Mouse (Mus musculus): ENCODE data around the gene Cfap74.

The Cfap74 gene

DNA sequence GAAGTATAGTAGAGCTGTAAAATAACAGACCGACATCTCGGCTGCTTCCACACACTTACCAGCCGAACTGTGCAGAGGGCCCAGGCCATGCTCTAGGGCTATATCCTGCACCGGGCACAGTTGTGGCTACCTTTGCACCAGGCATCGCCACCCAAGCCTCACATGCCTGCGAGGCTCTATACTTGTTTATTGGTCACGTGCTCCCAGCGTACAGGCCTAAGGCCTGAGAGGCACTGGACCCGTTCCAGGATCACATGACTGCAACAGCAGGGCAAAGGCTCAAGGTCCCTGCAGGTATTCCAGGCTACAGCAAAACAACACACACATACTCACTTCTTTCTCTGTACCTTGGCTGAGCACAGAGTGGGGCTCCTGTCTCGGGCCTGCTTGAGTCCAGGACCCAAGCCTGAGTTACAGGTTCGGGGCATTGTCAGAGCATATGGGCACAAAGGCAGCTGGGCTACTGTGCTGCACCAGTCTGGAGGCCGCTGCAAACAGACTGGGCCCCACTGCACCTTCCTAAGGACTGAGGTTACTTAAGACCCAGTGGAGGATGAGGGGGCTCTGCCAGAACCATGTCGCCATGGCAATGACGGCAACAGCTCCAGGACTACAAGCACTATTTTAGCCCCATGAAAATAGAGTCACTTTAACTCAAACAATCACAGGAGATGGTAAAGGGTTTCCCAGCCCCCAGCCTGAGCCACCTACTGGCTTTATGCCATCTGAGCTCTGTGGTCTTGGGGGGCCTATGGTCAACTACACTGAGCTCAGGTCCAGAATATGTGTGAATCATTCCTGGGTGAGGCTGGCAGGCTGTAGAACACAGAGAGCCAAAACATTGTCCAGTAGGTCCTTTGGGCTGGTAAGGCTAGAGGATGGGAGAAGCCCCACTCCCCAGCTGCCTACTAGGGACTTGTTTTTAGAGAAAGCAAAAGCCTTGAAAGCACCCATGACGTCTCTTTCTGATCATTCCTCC is 38.0 kb upstream of the Cfap74 start:
- TF ChIP-seq CTCF (conservative IDR thresholded peaks at IDR 0.05; ENCODE audit: low read length): no peak
- no peak for TF ChIP-seq NANOG (IDR thresholded peaks at IDR 0.05; ENCODE audit: borderline replicate concordance, low read length)
- no peak for TF ChIP-seq POU5F1 (IDR thresholded peaks at IDR 0.05; ENCODE audit: borderline replicate concordance, low read length)
- Histone ChIP-seq H3K4me3 (replicated peaks; ENCODE audit: low read length) (no peak overlapping the region), H3K27me3 (ENCODE audit: insufficient read depth, low read length) (no peaks in the 10 kb centered on the region), H3K4me1 (replicated peaks; ENCODE audit: low read depth, low read length) (peaks cover 25% of the 10 kb centered on the region), H3K36me3 (ENCODE audit: insufficient read depth, low read length) (no peaks in the 10 kb centered on the region), H3K9me3 (ENCODE audit: low read length) (no peaks in the 10 kb centered on the region)

DNA sequence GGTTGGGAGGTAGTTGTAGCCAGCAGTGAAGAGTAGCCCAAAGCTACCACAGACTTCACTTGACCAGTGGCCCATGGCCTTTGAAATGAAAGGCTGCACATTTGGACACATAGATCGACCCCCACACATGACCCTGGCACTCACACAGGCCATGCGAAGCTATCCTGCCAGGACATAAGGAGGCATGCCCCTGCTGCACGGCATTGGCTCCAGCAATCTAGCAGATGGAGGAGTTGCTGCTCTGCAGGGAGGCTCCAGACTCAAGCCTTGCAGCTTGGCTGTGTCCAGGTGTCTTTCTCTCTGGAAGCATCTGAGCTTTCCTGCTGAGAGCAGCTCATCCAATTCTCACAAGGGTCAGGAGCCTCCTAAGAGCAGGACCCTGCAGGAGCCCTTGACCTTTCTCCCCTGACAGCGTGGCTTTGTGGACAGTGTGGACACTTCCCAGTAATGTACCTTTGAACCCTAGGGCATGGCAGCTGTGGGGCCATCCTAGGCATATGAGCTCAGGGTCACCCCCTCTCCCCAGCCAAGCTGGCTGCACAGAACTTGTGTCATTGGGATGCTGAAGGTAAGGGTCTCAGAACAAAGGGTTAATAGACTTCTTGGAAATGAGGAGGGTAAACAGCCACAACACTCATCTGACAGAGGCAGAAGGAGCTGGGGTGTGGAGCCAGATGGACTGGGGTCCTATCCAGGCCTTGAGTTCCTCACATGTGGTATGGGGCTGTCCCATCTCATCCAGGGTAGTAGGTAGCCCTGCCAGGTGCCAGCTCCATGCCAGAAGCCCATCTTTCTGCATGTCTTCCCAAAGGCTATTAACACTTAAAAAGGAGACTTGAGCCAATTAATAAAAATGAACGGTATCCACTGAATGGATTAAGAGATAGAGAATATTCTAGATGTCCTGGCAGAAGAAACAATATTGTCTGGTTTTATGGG is 36.9 kb upstream of the Cfap74 start:
- Histone ChIP-seq H3K4me3 (replicated peaks; ENCODE audit: low read length) (no peak overlapping the region), H3K4me1 (replicated peaks; ENCODE audit: low read depth, low read length) (peaks cover 25% of the 10 kb centered on the region), H3K9me3 (ENCODE audit: low read length) (no peaks in the 10 kb centered on the region), H3K36me3 (ENCODE audit: insufficient read depth, low read length) (no peaks in the 10 kb centered on the region), H3K27me3 (ENCODE audit: insufficient read depth, low read length) (no peaks in the 10 kb centered on the region)
- TF ChIP-seq CTCF (conservative IDR thresholded peaks at IDR 0.05; ENCODE audit: low read length) (no peak), NANOG (IDR thresholded peaks at IDR 0.05; ENCODE audit: borderline replicate concordance, low read length) (no peak), POU5F1 (IDR thresholded peaks at IDR 0.05; ENCODE audit: borderline replicate concordance, low read length) (no peak)

GRCm38 (mm10) chr4:155381974-155382373 is 27.0 kb upstream of the Cfap74 start:
- Histone ChIP-seq H3K9me3 (ENCODE audit: low read length) (no peaks in the 10 kb centered on the region), H3K4me3 (replicated peaks; ENCODE audit: low read length) (no peak overlapping the region), H3K4me1 (replicated peaks; ENCODE audit: low read depth, low read length) (peaks cover 12% of the 10 kb centered on the region), H3K36me3 (ENCODE audit: insufficient read depth, low read length) (no peaks in the 10 kb centered on the region), H3K27me3 (ENCODE audit: insufficient read depth, low read length) (peaks cover 41% of the 10 kb centered on the region)
- no peak for TF ChIP-seq POU5F1 (IDR thresholded peaks at IDR 0.05; ENCODE audit: borderline replicate concordance, low read length)
- no peak for TF ChIP-seq CTCF (conservative IDR thresholded peaks at IDR 0.05; ENCODE audit: low read length)
- TF ChIP-seq NANOG (IDR thresholded peaks at IDR 0.05; ENCODE audit: borderline replicate concordance, low read length): no peak

DNA sequence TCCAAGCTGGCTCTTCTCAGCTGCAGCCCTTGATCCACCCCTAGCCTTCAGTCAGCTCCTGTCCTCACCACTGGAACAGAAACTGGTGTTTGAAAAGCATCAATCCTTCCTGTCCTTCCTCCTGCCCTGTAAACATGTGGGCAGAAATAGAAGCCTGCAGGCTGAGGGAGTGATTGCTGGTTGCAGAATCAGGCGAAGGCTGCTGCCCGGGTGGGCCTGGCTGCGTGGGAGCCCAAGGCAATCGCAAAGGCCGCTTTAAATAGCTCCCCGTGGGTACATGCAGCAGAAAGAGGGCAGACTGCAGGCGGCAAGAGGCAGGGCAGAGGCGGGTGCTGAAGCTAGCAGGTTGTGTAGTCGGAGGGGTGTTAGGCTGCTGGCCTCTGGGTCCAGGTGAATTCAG is 26.2 kb upstream of the Cfap74 start:
- Histone ChIP-seq H3K36me3 (ENCODE audit: insufficient read depth, low read length) (no peaks in the 10 kb centered on the region), H3K4me3 (replicated peaks; ENCODE audit: low read length) (no peak overlapping the region), H3K4me1 (replicated peaks; ENCODE audit: low read depth, low read length) (peaks cover 6% of the 10 kb centered on the region), H3K9me3 (ENCODE audit: low read length) (no peaks in the 10 kb centered on the region), H3K27me3 (ENCODE audit: insufficient read depth, low read length) (peaks cover 46% of the 10 kb centered on the region)
- TF ChIP-seq NANOG (IDR thresholded peaks at IDR 0.05; ENCODE audit: borderline replicate concordance, low read length) (no peak), CTCF (conservative IDR thresholded peaks at IDR 0.05; ENCODE audit: low read length) (no peak), POU5F1 (IDR thresholded peaks at IDR 0.05; ENCODE audit: borderline replicate concordance, low read length) (no peak)

GRCm38 (mm10) chr4:155383326-155383725 is 25.7 kb upstream of the Cfap74 start:
- Histone ChIP-seq H3K4me1 (replicated peaks; ENCODE audit: low read depth, low read length) (peaks cover under 1% of the 10 kb centered on the region), H3K27me3 (ENCODE audit: insufficient read depth, low read length) (peaks cover 46% of the 10 kb centered on the region), H3K9me3 (ENCODE audit: low read length) (no peaks in the 10 kb centered on the region), H3K4me3 (replicated peaks; ENCODE audit: low read length) (no peak overlapping the region), H3K36me3 (ENCODE audit: insufficient read depth, low read length) (no peaks in the 10 kb centered on the region)
- TF ChIP-seq CTCF (conservative IDR thresholded peaks at IDR 0.05; ENCODE audit: low read length): no peak
- no peak for TF ChIP-seq NANOG (IDR thresholded peaks at IDR 0.05; ENCODE audit: borderline replicate concordance, low read length)
- TF ChIP-seq POU5F1 (IDR thresholded peaks at IDR 0.05; ENCODE audit: borderline replicate concordance, low read length): no peak

GRCm38 (mm10) chr4:155387166-155387565 is 21.8 kb upstream of the Cfap74 start:
- Histone ChIP-seq H3K9me3 (ENCODE audit: low read length) (no peaks in the 10 kb centered on the region), H3K4me1 (replicated peaks; ENCODE audit: low read depth, low read length) (no peaks in the 10 kb centered on the region), H3K4me3 (replicated peaks; ENCODE audit: low read length) (no peak overlapping the region), H3K36me3 (ENCODE audit: insufficient read depth, low read length) (no peaks in the 10 kb centered on the region), H3K27me3 (ENCODE audit: insufficient read depth, low read length) (peaks cover 36% of the 10 kb centered on the region)
- TF ChIP-seq NANOG (IDR thresholded peaks at IDR 0.05; ENCODE audit: borderline replicate concordance, low read length) (no peak), POU5F1 (IDR thresholded peaks at IDR 0.05; ENCODE audit: borderline replicate concordance, low read length) (no peak), CTCF (conservative IDR thresholded peaks at IDR 0.05; ENCODE audit: low read length) (no peak)

- TF ChIP-seq POU5F1 (IDR thresholded peaks at IDR 0.05; ENCODE audit: borderline replicate concordance, low read length): no peak
- TF ChIP-seq CTCF (conservative IDR thresholded peaks at IDR 0.05; ENCODE audit: low read length): no peak
- no peak for TF ChIP-seq NANOG (IDR thresholded peaks at IDR 0.05; ENCODE audit: borderline replicate concordance, low read length)
- Histone ChIP-seq H3K36me3 (ENCODE audit: insufficient read depth, low read length) (no peaks in the 10 kb centered on the region), H3K4me1 (replicated peaks; ENCODE audit: low read depth, low read length) (peaks cover 4% of the 10 kb centered on the region; the same call in 1 of the 2 replicates), H3K9me3 (ENCODE audit: low read length) (no peaks in the 10 kb centered on the region), H3K4me3 (replicated peaks; ENCODE audit: low read length) (no peak overlapping the region), H3K27me3 (ENCODE audit: insufficient read depth, low read length) (peaks cover 61% of the 10 kb centered on the region)
Observed at GRCm38 (mm10) chr4:155395471-155395870, 13.5 kb upstream of the Cfap74 start.

DNA sequence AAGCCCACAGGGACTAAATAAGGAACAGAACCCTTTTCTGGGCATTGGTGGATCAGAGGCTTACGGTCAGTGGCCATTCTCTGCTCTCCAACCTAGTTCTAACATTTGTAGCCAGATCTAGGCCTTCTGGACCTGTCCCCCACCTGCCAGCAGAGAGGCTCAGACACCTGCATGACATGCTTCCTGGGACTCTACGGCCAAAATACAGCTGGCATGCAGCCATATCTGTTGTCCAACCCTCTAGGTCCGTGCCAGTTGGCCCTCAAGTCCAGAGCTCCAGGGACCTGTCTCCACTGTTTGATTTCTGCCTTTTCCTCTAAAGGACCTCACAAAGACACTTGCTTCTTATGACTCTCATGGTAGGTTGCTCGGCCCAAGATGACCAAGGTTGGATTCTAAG is 12.2 kb upstream of the Cfap74 start:
- no peak overlapping the region for H3K4me3 ChIP-seq (replicated peaks; ENCODE audit: low read length)
- H3K36me3 ChIP-seq (ENCODE audit: insufficient read depth, low read length): no peaks in the 10 kb centered on the region
- TF ChIP-seq POU5F1 (IDR thresholded peaks at IDR 0.05; ENCODE audit: borderline replicate concordance, low read length) (no peak), CTCF (conservative IDR thresholded peaks at IDR 0.05; ENCODE audit: low read length) (no peak), NANOG (IDR thresholded peaks at IDR 0.05; ENCODE audit: borderline replicate concordance, low read length) (no peak)
- no peaks in the 10 kb centered on the region for H3K9me3 ChIP-seq (ENCODE audit: low read length)
- H3K27me3 ChIP-seq (ENCODE audit: insufficient read depth, low read length): peaks cover 67% of the 10 kb centered on the region
- H3K4me1 ChIP-seq (replicated peaks; ENCODE audit: low read depth, low read length): peaks cover 4% of the 10 kb centered on the region; the same call in 1 of the 2 replicates

Data from E14TG2a.4 (cell line).